Mouse (Mus musculus): Measurements from ENCODE around the gene Dnajb5. TPM values are rescaled to one million over a fixed set of nuclear protein-coding genes. Genes with fewer than 3 reads are reported as not detected.
A peak's percentile ranks its signal among the peaks of the same experiment; 100 is the strongest.

Dnajb5 gene
- polyA plus RNA-seq, 1 experiment: 7.6 TPM

DNA sequence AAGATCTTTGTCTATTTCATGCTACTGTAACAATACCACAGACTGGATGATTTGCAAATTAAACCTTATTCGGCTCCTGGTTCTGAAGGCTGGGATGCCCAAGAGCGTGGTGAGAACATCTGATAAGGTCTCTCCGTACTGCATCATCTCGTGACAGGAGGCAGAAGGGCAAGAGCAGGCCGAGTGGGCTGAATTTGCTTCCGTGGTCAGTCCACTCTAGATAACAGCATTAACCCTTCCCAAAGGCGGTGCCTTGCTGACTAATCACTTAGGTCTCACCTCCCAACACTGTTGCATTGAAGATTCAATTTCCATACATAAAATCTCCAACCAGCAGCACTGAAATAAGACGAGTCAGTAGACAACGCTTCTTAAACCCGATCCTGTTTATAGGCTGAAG lies 36.2 kb upstream of the Dnajb5 start:
- H3K36me3 ChIP-seq (ENCODE audit: control insufficient read depth, insufficient read depth, low read length): no peaks in the 10 kb centered on the region
- H3K27ac ChIP-seq (ENCODE audit: control insufficient read depth, insufficient read depth, low read depth, low read length): no peak overlapping the region
- no peaks in the 10 kb centered on the region for H3K27me3 ChIP-seq (ENCODE audit: control insufficient read depth, insufficient read depth, low read length)
- TF ChIP-seq CTCF (IDR thresholded peaks at IDR 0.05; ENCODE audit: control insufficient read depth, insufficient read depth, insufficient replicate concordance, low read depth, low read length): no peak
- no peak for TF ChIP-seq POLR2A (IDR thresholded peaks at IDR 0.05; ENCODE audit: control insufficient read depth, low read depth, low read length)
- no peak overlapping the region for H3K4me3 ChIP-seq (ENCODE audit: control insufficient read depth, low read depth, low read length)
- H3K4me1 ChIP-seq (ENCODE audit: control insufficient read depth, insufficient read depth, low read length): peaks cover 12% of the 10 kb centered on the region

DNA sequence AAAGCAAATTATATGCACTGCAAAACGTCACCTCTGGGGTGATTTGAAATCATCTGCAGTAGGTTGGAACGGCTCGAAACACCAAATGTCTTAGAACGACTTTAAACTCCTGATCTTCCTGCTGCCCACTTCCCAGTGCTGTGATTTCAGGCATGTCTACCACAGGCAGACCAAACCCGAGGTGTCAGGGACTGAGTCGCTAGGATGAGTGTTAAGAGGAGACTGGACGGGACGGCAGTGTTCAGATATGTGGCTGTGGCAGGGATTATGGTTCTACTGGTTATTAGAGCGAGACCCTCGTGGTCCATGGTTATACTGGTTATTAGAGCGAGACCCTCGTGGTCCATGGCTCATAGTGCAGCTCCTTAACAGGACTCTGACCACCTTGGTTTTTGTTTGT lies 34.3 kb upstream of the Dnajb5 start:
- Histone ChIP-seq H3K4me3 (ENCODE audit: control insufficient read depth, low read depth, low read length) (no peak overlapping the region), H3K27me3 (ENCODE audit: control insufficient read depth, insufficient read depth, low read length) (no peaks in the 10 kb centered on the region), H3K4me1 (ENCODE audit: control insufficient read depth, insufficient read depth, low read length) (peaks cover 12% of the 10 kb centered on the region), H3K27ac (ENCODE audit: control insufficient read depth, insufficient read depth, low read depth, low read length) (no peak overlapping the region), H3K36me3 (ENCODE audit: control insufficient read depth, insufficient read depth, low read length) (no peaks in the 10 kb centered on the region)
- TF ChIP-seq CTCF (IDR thresholded peaks at IDR 0.05; ENCODE audit: control insufficient read depth, insufficient read depth, insufficient replicate concordance, low read depth, low read length) (no peak), POLR2A (IDR thresholded peaks at IDR 0.05; ENCODE audit: control insufficient read depth, low read depth, low read length) (no peak)

DNA sequence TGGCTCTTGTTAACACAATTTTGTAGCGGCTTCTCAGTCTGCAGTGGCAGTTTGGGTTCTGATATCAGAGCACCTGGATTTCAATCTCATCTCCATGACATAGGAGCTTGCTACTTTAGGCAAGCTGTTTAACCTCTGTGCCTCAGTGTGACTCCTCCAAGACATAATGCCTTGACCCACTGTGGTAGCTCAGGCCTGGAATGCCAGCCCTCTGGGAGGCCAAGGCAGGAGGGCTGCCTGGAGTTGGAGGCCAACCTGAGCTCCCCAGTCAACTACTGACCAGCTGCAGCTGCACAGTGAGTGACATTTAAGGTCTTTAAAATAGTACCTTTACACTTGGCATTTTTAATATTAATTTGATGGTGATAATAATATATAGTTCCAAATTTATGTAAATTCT lies 33.6 kb upstream of the Dnajb5 start:
- no peaks in the 10 kb centered on the region for H3K36me3 ChIP-seq (ENCODE audit: control insufficient read depth, insufficient read depth, low read length)
- H3K27me3 ChIP-seq (ENCODE audit: control insufficient read depth, insufficient read depth, low read length): no peaks in the 10 kb centered on the region
- no peak overlapping the region for H3K27ac ChIP-seq (ENCODE audit: control insufficient read depth, insufficient read depth, low read depth, low read length)
- no peak overlapping the region for H3K4me3 ChIP-seq (ENCODE audit: control insufficient read depth, low read depth, low read length)
- peaks cover 12% of the 10 kb centered on the region for H3K4me1 ChIP-seq (ENCODE audit: control insufficient read depth, insufficient read depth, low read length)
- TF ChIP-seq POLR2A (IDR thresholded peaks at IDR 0.05; ENCODE audit: control insufficient read depth, low read depth, low read length) (no peak), CTCF (IDR thresholded peaks at IDR 0.05; ENCODE audit: control insufficient read depth, insufficient read depth, insufficient replicate concordance, low read depth, low read length) (no peak)

DNA sequence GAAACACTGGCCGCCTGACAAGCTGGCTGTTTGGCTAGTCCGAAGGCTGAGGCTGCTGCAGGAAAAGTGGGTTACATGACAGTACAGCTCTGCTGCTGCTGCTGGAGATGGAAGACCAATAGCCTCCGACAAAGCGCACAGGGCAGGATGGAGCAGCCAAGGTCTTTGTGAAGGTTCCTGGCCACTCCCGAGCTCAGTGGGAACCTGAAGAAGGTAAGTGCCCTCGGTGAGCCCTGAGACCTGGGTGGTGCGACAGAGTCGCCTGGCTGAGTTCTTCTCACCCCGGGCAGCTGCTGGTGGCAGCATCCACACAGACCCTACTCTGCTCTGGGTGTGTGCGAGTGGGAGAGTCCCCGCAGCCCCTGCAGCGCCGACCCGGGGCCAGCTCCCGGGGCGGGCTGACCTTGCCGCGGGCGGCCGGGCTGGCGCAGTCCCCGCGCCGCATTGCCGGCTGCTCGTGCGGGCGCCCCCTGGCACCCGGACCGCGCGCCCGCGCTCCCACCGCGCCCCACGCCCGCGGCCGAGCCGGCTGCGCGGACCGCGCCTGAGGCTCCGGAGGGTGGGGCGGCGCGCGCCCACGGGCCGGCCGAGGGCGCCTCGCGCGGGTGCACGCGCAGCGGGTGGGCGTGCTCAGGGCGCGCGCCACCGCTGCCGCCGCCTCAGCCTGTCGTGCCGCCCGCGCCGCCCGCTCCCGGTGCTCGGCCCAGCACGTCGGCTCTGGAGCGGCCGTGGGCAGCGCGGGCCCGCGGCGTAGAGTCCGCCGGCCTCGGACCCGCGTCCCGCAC lies 32.8 kb upstream of the Dnajb5 start, which contains the start of gene Phf24:
Phf24 (plus strand) TSS at position 44 of the 785 bp plus-strand sequence.
- no peaks in the 10 kb centered on the region for H3K36me3 ChIP-seq (ENCODE audit: control insufficient read depth, insufficient read depth, low read length)
- H3K27ac ChIP-seq (ENCODE audit: control insufficient read depth, insufficient read depth, low read depth, low read length): no peak within 1 kb of the TSS
- H3K4me1 ChIP-seq (ENCODE audit: control insufficient read depth, insufficient read depth, low read length): peaks cover 12% of the 10 kb centered on the region
- peak within 1 kb of the TSS; percentile 60 for H3K4me3 ChIP-seq (ENCODE audit: control insufficient read depth, low read depth, low read length)
- no peak for TF ChIP-seq POLR2A (IDR thresholded peaks at IDR 0.05; ENCODE audit: control insufficient read depth, low read depth, low read length)
- no peak for TF ChIP-seq CTCF (IDR thresholded peaks at IDR 0.05; ENCODE audit: control insufficient read depth, insufficient read depth, insufficient replicate concordance, low read depth, low read length)
- no peaks in the 10 kb centered on the region for H3K27me3 ChIP-seq (ENCODE audit: control insufficient read depth, insufficient read depth, low read length)

DNA sequence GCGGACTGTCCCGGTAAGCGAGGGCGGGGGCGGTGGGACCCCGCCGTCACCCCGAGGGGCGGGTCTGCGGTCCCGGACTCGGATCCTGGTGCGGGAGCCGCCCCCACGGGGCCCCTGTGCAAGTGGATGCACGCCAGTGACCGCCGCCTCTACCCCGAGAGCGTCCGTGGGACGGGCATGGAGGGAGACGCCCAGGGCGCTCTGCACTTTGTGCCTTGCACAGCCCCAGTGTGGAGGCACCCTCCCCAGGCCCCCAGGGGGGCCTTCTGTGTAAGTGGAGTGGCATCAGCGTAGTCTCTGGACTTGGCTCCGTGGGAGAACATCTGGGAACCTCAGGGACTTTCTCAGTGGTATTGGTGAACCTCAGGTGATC lies 32.2 kb upstream of the Dnajb5 start:
- H3K4me3 ChIP-seq (ENCODE audit: control insufficient read depth, low read depth, low read length): peak overlapping the region; percentile 60
- H3K4me1 ChIP-seq (ENCODE audit: control insufficient read depth, insufficient read depth, low read length): peaks cover 12% of the 10 kb centered on the region
- TF ChIP-seq POLR2A (IDR thresholded peaks at IDR 0.05; ENCODE audit: control insufficient read depth, low read depth, low read length): no peak
- no peaks in the 10 kb centered on the region for H3K27me3 ChIP-seq (ENCODE audit: control insufficient read depth, insufficient read depth, low read length)
- no peaks in the 10 kb centered on the region for H3K36me3 ChIP-seq (ENCODE audit: control insufficient read depth, insufficient read depth, low read length)
- H3K27ac ChIP-seq (ENCODE audit: control insufficient read depth, insufficient read depth, low read depth, low read length): no peak overlapping the region

DNA sequence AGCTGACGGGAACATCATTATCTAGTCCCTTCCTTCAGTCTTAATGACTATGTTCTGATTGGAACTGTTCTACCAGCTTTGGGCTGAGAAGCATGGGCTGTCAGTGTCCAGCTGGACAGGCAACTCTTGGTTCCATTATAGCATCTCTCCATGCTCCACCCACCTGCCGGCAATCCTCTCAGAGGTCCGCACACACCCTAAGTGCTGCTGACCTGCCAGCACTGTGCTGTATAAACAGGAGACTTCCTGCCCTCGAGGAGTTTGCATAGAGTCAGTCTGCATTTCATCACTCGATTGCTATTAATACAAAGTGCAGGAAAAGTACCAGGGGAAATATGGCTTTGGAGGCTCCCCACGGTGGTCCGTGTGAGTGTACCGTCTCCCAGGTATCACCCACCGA lies 28.9 kb upstream of the Dnajb5 start:
- H3K27me3 ChIP-seq (ENCODE audit: control insufficient read depth, insufficient read depth, low read length): no peaks in the 10 kb centered on the region
- peaks cover 12% of the 10 kb centered on the region for H3K4me1 ChIP-seq (ENCODE audit: control insufficient read depth, insufficient read depth, low read length)
- no peak overlapping the region for H3K4me3 ChIP-seq (ENCODE audit: control insufficient read depth, low read depth, low read length)
- no peak overlapping the region for H3K27ac ChIP-seq (ENCODE audit: control insufficient read depth, insufficient read depth, low read depth, low read length)
- TF ChIP-seq POLR2A (IDR thresholded peaks at IDR 0.05; ENCODE audit: control insufficient read depth, low read depth, low read length) (no peak), CTCF (IDR thresholded peaks at IDR 0.05; ENCODE audit: control insufficient read depth, insufficient read depth, insufficient replicate concordance, low read depth, low read length) (no peak)
- H3K36me3 ChIP-seq (ENCODE audit: control insufficient read depth, insufficient read depth, low read length): no peaks in the 10 kb centered on the region

DNA sequence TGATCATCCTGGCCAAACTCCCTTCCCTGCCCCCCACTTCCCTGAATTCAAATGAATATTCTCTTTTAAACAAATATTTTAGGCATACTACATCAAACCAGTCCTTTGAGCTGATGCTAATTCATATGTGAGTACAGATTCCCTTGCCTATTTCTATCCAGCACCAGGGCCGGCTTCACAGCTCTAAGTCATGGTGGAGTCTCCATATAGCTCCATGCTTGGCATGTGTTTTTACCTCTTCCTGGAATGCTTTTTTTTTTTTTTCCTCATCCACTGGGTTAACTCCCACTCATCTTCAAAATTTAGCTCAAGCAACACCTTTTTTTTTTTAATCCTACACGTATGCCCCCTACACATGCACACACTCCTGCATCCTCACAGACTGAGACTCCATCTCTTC lies 28.1 kb upstream of the Dnajb5 start:
- Histone ChIP-seq H3K27me3 (ENCODE audit: control insufficient read depth, insufficient read depth, low read length) (no peaks in the 10 kb centered on the region), H3K4me1 (ENCODE audit: control insufficient read depth, insufficient read depth, low read length) (peaks cover 10% of the 10 kb centered on the region), H3K36me3 (ENCODE audit: control insufficient read depth, insufficient read depth, low read length) (no peaks in the 10 kb centered on the region), H3K27ac (ENCODE audit: control insufficient read depth, insufficient read depth, low read depth, low read length) (no peak overlapping the region), H3K4me3 (ENCODE audit: control insufficient read depth, low read depth, low read length) (no peak overlapping the region)
- TF ChIP-seq POLR2A (IDR thresholded peaks at IDR 0.05; ENCODE audit: control insufficient read depth, low read depth, low read length) (no peak), CTCF (IDR thresholded peaks at IDR 0.05; ENCODE audit: control insufficient read depth, insufficient read depth, insufficient replicate concordance, low read depth, low read length) (no peak)

Data from testis, adult 2 months (tissue).